Mouse (Mus musculus): Measurements from ENCODE around the gene Bcl2. TPM values are rescaled to one million over a fixed set of nuclear protein-coding genes. Genes with fewer than 3 reads are reported as not detected.

The Bcl2 gene
- polyA plus RNA-seq, 1 experiment from 2014 or later = 10.4 TPM

- no peaks in the 10 kb centered on the region for H3K27me3 ChIP-seq (ENCODE audit: control insufficient read depth, insufficient read depth, low read length)
- H3K4me1 ChIP-seq (ENCODE audit: control insufficient read depth, insufficient read depth, low read length) = 0 out of 2 replicates have a peak, but pooled peaks cover 4% of the 10 kb centered on the region
- ATAC-seq (replicated peaks; ENCODE audit: extremely low read depth, insufficient read depth, low FRiP score) = no peak
- no peaks in the 10 kb centered on the region for H3K9me3 ChIP-seq (replicated peaks; ENCODE audit: control insufficient read depth, low read length)
- WGBS = 96% methylated on average over 1 of the region's 1 CpGs
- no peak overlapping the region for H3K4me2 ChIP-seq (ENCODE audit: low read depth, low read length)
- H3K9ac ChIP-seq (ENCODE audit: low read length) = no peak overlapping the region
- no peaks in the 10 kb centered on the region for H3K36me3 ChIP-seq (ENCODE audit: control insufficient read depth, insufficient read depth)
- H3K27ac ChIP-seq (ENCODE audit: low read length) = no peak overlapping the region
- no peak overlapping the region for H3K4me3 ChIP-seq (ENCODE audit: low read length)
Observed at GRCm38 (mm10) chr1:106640577-106640976, 73.5 kb downstream of the Bcl2 start.

DNA sequence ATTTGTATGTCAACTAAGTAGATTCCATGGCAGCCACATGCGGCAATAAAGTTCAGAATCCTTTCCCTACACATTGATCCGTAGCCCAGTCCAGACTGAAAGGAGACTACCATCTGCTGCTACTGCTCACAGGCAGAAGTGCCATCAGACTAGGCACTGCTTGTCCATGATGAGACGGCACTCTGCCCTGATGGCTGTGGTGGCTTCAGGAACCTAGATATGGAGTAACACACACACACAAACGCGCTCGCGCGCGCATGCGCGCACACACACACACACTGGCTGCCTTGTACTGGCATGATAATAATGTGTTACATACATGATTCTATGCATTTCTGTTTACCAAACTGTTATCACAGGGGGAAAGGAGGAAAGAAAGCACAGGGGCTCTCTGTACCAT is 76.4 kb downstream of the Bcl2 start:
- 93% methylated on average over 11 of the region's 11 CpGs for WGBS
- no peaks in the 10 kb centered on the region for H3K36me3 ChIP-seq (ENCODE audit: control insufficient read depth, insufficient read depth)
- H3K27ac ChIP-seq (ENCODE audit: low read length) = no peak overlapping the region
- no peak overlapping the region for H3K4me2 ChIP-seq (ENCODE audit: low read depth, low read length)
- no peaks in the 10 kb centered on the region for H3K27me3 ChIP-seq (ENCODE audit: control insufficient read depth, insufficient read depth, low read length)
- no peak for ATAC-seq (replicated peaks; ENCODE audit: extremely low read depth, insufficient read depth, low FRiP score)
- no peak overlapping the region for H3K9ac ChIP-seq (ENCODE audit: low read length)
- H3K9me3 ChIP-seq (replicated peaks; ENCODE audit: control insufficient read depth, low read length) = no peaks in the 10 kb centered on the region
- peaks cover 5% of the 10 kb centered on the region; the same call in 1 of the 2 replicates for H3K4me1 ChIP-seq (ENCODE audit: control insufficient read depth, insufficient read depth, low read length)
- H3K4me3 ChIP-seq (ENCODE audit: low read length) = no peak overlapping the region

DNA sequence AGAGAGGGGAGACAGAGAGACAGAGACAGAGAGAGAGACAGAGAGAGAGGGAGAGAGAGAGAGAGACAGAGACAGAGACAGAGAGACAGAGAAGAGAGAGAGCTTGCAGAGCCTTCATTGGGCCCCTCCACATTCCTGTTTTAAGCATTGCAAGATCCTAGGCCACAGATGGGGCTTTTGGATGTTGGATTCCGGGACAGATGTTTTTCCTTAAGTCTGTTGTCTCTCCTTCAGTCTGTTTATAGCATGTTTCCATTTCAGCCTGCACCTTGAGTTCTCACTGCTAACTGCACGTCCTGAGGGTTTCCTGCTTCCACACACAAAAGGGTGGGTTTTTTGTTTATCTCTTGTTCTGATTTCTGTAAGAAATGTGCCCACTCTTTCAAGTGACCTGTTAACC is 77.4 kb downstream of the Bcl2 start:
- H3K9me3 ChIP-seq (replicated peaks; ENCODE audit: control insufficient read depth, low read length) = no peaks in the 10 kb centered on the region
- H3K4me2 ChIP-seq (ENCODE audit: low read depth, low read length) = no peak overlapping the region
- H3K4me1 ChIP-seq (ENCODE audit: control insufficient read depth, insufficient read depth, low read length) = peaks cover 10% of the 10 kb centered on the region
- ATAC-seq (replicated peaks; ENCODE audit: extremely low read depth, insufficient read depth, low FRiP score) = no peak
- H3K27me3 ChIP-seq (ENCODE audit: control insufficient read depth, insufficient read depth, low read length) = no peaks in the 10 kb centered on the region
- no peaks in the 10 kb centered on the region for H3K36me3 ChIP-seq (ENCODE audit: control insufficient read depth, insufficient read depth)
- no peak overlapping the region for H3K27ac ChIP-seq (ENCODE audit: low read length)
- 45% methylated on average over 2 of the region's 2 CpGs for WGBS
- H3K4me3 ChIP-seq (ENCODE audit: low read length) = no peak overlapping the region
- H3K9ac ChIP-seq (ENCODE audit: low read length) = no peak overlapping the region

- Histone ChIP-seq H3K4me2 (ENCODE audit: low read depth, low read length) (no peak overlapping the region), H3K4me1 (ENCODE audit: control insufficient read depth, insufficient read depth, low read length) (peaks cover 38% of the 10 kb centered on the region), H3K9ac (ENCODE audit: low read length) (no peak overlapping the region), H3K36me3 (ENCODE audit: control insufficient read depth, insufficient read depth) (no peaks in the 10 kb centered on the region), H3K27me3 (ENCODE audit: control insufficient read depth, insufficient read depth, low read length) (no peaks in the 10 kb centered on the region), H3K9me3 (replicated peaks; ENCODE audit: control insufficient read depth, low read length) (no peaks in the 10 kb centered on the region), H3K27ac (ENCODE audit: low read length) (peak overlapping the region; percentile 74), H3K4me3 (ENCODE audit: low read length) (no peak overlapping the region)
- WGBS = 32% methylated on average over 3 of the region's 3 CpGs
- ATAC-seq (replicated peaks; ENCODE audit: extremely low read depth, insufficient read depth, low FRiP score) = peak; percentile 67
Observed at GRCm38 (mm10) chr1:106633207-106633606, 80.9 kb downstream of the Bcl2 start.

DNA sequence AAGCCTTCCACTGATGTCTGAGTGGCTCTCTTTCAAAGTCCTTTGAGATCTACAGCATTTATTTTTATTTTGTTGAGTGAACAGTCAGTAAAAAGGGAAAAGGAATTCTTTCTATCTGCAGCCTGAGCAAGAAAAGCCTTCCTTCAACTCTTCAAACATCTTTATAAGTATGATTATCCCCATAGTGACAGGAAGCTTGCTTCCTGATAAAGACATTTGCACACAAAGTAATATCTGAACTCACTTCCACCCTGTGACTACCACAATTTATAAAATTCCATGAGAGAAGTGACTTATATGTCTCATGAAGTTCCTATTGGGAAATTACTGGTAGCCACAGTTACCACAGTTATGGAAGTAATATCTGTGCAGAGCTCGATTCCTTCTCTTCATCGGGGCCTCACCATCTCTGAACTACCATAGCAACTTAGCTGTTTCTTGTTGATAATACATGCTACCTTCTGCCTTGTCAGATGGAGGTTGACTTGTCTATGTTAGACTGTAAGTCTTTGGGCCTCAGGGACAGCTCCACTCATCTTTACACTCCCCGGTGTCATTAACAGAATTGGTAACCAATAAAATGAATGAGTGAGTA is 82.1 kb downstream of the Bcl2 start:
- H3K36me3 ChIP-seq (ENCODE audit: control insufficient read depth, insufficient read depth) = no peaks in the 10 kb centered on the region
- H3K9me3 ChIP-seq (replicated peaks; ENCODE audit: control insufficient read depth, low read length) = no peaks in the 10 kb centered on the region
- no peak for ATAC-seq (replicated peaks; ENCODE audit: extremely low read depth, insufficient read depth, low FRiP score)
- H3K4me1 ChIP-seq (ENCODE audit: control insufficient read depth, insufficient read depth, low read length) = peaks cover 38% of the 10 kb centered on the region
- H3K4me2 ChIP-seq (ENCODE audit: low read depth, low read length) = no peak overlapping the region
- H3K27me3 ChIP-seq (ENCODE audit: control insufficient read depth, insufficient read depth, low read length) = no peaks in the 10 kb centered on the region
- H3K27ac ChIP-seq (ENCODE audit: low read length) = peak overlapping the region; percentile 40
- 87% methylated on average over 3 of the region's 3 CpGs for WGBS
- H3K9ac ChIP-seq (ENCODE audit: low read length) = no peak overlapping the region
- H3K4me3 ChIP-seq (ENCODE audit: low read length) = no peak overlapping the region

DNA sequence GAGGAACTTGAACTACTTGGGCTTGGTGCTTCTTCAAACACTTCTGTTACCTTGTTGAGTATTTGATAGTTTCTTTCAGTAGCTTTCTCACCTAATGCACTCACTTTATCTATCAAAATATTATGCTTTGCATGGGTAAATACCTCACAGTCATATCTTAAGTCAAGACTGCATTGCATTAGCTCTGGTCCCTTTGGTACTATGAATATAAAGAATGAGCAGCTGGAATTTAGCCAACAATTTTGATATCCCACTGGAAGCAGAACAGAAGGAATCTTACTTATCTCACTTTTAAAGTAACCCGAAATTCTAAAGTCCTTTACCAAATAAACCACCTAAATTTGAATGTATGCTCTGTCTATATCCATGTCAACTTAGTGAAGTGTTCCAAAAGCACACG is 83.1 kb downstream of the Bcl2 start:
- no peak overlapping the region; the same call in 1 of the 2 replicates for H3K9ac ChIP-seq (ENCODE audit: low read length)
- H3K36me3 ChIP-seq (ENCODE audit: control insufficient read depth, insufficient read depth) = no peaks in the 10 kb centered on the region
- ATAC-seq (replicated peaks; ENCODE audit: extremely low read depth, insufficient read depth, low FRiP score) = no peak
- H3K4me2 ChIP-seq (ENCODE audit: low read depth, low read length) = no peak overlapping the region
- peaks cover 38% of the 10 kb centered on the region for H3K4me1 ChIP-seq (ENCODE audit: control insufficient read depth, insufficient read depth, low read length)
- H3K27ac ChIP-seq (ENCODE audit: low read length) = peak overlapping the region; percentile 79
- WGBS = 43% methylated on average over 2 of the region's 2 CpGs
- no peaks in the 10 kb centered on the region for H3K9me3 ChIP-seq (replicated peaks; ENCODE audit: control insufficient read depth, low read length)
- H3K4me3 ChIP-seq (ENCODE audit: low read length) = no peak overlapping the region
- H3K27me3 ChIP-seq (ENCODE audit: control insufficient read depth, insufficient read depth, low read length) = no peaks in the 10 kb centered on the region

DNA sequence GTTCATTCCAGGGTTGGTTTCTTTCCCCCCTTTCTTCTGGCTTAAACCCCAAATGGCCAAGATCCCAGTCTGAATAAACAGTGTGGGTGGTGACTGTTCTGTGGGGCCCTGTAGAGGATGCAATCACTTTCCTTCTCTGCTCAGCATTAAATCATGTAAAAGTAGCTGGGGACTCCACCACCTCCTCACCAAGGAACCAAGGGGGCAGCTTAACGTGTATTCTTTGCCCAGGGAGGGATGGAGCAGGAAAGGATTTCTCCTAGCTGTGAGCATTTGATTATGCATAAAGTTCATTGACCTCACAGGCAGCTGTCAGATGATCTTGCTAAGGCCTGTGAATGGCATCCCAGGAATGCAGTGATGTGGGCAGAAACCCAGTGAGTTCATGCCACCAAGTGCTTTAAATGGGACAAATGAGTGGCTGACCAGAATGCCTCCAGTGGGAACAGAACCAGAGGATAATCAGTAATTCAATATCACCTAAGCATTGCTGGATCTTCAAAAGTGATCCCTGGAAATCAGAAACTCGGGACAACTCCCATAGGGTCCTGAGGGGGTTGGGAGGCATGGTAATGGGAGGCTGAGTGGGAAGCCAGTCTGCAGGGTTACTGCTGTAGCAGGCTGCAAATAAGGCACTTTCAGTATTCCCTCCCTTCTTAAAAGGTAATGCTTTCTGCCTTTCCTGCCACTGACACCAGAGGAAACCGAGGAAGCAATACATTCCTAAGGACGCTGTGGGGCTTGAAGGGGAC is 84.0 kb downstream of the Bcl2 start:
- H3K27me3 ChIP-seq (ENCODE audit: control insufficient read depth, insufficient read depth, low read length) = no peaks in the 10 kb centered on the region
- H3K9ac ChIP-seq (ENCODE audit: low read length) = peak overlapping the region; percentile 49
- ATAC-seq (replicated peaks; ENCODE audit: extremely low read depth, insufficient read depth, low FRiP score) = peak; percentile 61
- WGBS = 13% methylated on average over 4 of the region's 4 CpGs
- H3K4me1 ChIP-seq (ENCODE audit: control insufficient read depth, insufficient read depth, low read length) = peaks cover 38% of the 10 kb centered on the region
- H3K9me3 ChIP-seq (replicated peaks; ENCODE audit: control insufficient read depth, low read length) = no peaks in the 10 kb centered on the region
- H3K27ac ChIP-seq (ENCODE audit: low read length) = peak overlapping the region; percentile 79
- H3K4me3 ChIP-seq (ENCODE audit: low read length) = no peak overlapping the region
- no peaks in the 10 kb centered on the region for H3K36me3 ChIP-seq (ENCODE audit: control insufficient read depth, insufficient read depth)
- H3K4me2 ChIP-seq (ENCODE audit: low read depth, low read length) = peak overlapping the region; percentile 23

DNA sequence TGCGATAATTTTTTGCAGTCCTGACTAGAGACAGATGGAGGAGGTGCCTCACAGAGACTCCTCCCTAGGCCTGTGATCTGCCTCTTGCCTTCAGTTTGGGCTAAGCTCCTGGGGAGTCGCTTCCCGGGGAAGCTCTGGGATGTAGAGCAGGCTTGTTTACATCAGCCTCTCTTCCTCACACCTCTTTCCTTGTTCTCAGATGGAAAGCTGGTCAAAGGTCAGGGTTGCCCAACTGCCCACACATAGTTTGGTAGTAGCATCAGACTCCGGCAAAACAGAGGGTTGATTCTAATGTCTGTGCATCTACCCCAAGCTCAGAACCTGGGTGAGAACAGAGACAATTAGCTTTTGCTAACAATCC is 84.6 kb downstream of the Bcl2 start:
- Histone ChIP-seq H3K9me3 (replicated peaks; ENCODE audit: control insufficient read depth, low read length) (no peaks in the 10 kb centered on the region), H3K9ac (ENCODE audit: low read length) (0 out of 2 replicates have a peak overlapping the region, but pooled peaks have one; percentile 9), H3K36me3 (ENCODE audit: control insufficient read depth, insufficient read depth) (no peaks in the 10 kb centered on the region), H3K27me3 (ENCODE audit: control insufficient read depth, insufficient read depth, low read length) (no peaks in the 10 kb centered on the region), H3K4me1 (ENCODE audit: control insufficient read depth, insufficient read depth, low read length) (peaks cover 38% of the 10 kb centered on the region), H3K27ac (ENCODE audit: low read length) (peak overlapping the region; percentile 79), H3K4me2 (ENCODE audit: low read depth, low read length) (peak overlapping the region; percentile 23; the same call in 1 of the 2 replicates), H3K4me3 (ENCODE audit: low read length) (no peak overlapping the region)
- no peak for ATAC-seq (replicated peaks; ENCODE audit: extremely low read depth, insufficient read depth, low FRiP score)
- 16% methylated on average over 4 of the region's 4 CpGs for WGBS

DNA sequence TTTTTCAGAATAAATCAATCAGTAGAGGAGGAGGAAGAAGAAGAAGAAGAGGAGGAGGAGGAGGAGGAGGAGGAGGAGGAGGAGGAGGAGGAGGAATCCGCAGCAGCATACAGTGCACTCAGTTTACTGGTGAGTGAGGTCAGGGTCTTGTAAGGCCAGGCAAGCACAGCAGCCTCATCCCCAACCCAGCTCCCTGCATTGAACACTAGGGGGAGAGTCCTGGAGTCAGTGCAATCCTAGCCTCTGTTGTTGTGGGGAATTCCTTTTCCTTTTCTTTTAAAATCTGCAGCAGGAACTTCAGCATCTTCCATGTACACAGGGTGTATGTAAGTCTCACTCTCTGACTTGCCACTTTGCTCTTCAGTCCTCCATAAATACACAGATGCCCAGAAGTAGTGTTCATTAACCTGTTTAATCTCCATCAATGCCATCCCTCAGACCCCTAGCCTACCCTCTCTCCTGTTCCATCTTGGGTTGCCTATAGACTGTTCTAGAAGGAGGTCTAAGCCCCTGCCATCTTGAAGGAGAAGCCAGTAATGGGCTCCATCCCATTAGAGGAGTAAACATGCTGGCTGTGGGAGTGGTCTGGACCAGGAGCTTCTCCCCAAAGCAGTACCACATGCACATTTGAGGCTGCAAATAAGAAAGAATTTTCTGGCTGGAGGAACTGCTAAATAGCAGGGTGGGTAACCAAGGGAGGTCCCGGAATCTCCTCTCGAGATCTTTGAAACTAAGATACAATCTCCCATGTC is 85.2 kb downstream of the Bcl2 start:
- Histone ChIP-seq H3K36me3 (ENCODE audit: control insufficient read depth, insufficient read depth) (no peaks in the 10 kb centered on the region), H3K27me3 (ENCODE audit: control insufficient read depth, insufficient read depth, low read length) (no peaks in the 10 kb centered on the region), H3K4me2 (ENCODE audit: low read depth, low read length) (no peak overlapping the region), H3K4me1 (ENCODE audit: control insufficient read depth, insufficient read depth, low read length) (peaks cover 36% of the 10 kb centered on the region), H3K9me3 (replicated peaks; ENCODE audit: control insufficient read depth, low read length) (no peaks in the 10 kb centered on the region), H3K27ac (ENCODE audit: low read length) (peak overlapping the region; percentile 79), H3K4me3 (ENCODE audit: low read length) (no peak overlapping the region), H3K9ac (ENCODE audit: low read length) (no peak overlapping the region)
- 22% methylated on average over 3 of the region's 3 CpGs for WGBS
- ATAC-seq (replicated peaks; ENCODE audit: extremely low read depth, insufficient read depth, low FRiP score) = no peak; the same call in 1 of the 2 replicates
